Mouse (Mus musculus): ENCODE results near the gene Olfr957.

The Olfr957 gene

DNA sequence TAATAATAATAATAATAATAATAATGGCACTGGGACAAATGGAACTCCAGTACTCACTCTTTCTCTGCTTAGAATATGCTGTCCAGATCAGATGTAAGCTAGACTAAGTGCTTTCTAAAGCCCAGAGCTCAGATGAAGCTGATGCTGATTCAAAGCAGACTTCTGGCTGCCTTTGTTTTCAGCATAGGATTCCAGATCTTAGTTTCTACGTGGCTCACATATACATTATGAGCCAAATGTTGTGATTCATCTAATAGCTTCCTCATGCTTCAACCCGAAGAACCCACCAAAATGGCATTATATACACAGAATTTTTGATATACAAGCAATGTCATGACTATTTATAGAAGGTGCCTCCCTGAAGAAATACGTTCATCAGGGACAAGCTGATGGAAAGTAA lies at the start of gene Olfr957:
Olfr957 (minus strand) TSS at position 279 of the 400 bp plus-strand sequence.
- DNase-seq: no peak

DNA sequence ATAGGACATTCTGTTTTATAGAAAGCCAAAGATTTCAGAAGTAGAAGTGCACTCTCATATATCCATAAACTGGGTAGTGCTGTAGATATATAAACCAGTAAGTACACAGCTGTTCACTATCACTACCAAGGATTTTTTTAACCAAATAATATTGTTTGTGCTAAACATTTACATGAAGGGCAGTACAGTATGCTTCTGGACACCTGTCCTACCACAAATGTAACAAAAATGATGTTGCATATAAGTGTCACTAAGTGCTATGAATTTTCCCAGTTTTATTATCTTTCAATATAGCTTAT lies 42.7 kb upstream of the Olfr957 start:
- DNase-seq: no peak

DNA sequence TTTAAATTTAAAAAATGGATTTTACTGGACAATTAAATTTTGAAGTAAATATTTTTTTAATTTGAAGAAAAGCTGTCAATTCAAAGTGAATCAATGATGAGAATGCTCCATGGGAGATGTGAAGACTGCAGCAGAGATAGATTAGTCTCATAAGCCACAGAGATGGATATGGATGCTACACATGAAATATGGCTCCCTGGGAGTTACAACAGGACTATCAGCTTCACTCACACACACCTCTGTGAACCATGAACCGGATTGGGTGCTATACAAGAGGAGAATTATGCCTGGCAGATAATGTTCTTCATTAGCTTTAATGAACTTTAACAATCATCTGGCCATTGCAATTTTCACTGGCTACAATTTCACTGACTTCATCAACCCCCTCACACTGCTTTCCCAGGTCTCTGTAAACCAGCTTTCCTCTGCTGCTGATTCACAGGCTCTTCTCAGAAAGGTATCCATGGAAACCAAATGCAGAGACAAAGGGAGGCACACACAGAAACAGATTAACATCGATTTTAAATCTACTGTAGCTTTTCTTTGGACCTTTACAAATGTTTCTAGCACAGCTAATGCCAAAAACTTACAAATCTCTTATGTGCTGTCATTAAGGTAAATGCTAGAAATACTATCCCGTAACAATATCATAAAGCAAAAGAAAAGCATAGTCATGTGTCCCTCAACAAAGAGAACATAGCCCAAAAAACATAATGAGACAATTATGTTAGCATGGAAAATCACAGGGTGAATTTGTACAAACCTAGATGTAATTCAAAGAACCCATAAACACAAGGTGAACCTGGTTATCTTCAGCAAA lies 42.1 kb upstream of the Olfr957 start:
- no peak for DNase-seq

DNA sequence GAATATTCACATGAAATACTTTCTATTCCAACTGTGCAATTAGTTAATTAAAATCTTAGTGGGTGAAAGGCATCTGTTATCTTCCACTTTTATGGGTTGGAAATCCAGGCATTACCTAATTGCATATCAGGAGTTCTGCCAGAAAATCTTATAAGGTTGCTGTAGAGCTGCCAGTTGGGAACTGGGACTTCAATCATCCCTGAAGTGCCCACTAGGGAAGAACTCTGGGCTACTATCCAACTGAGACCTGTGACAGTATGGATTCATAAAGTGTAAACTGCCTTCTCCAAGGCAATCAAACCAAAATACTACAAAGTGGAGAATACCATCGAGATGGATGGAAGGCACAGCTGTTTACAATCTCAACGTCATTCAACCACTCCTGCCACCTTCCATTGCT lies 38.3 kb upstream of the Olfr957 start, which contains the start of gene Olfr958:
Olfr958 (minus strand) TSS at position 109 of the 400 bp plus-strand sequence.
- no peak for DNase-seq

DNA sequence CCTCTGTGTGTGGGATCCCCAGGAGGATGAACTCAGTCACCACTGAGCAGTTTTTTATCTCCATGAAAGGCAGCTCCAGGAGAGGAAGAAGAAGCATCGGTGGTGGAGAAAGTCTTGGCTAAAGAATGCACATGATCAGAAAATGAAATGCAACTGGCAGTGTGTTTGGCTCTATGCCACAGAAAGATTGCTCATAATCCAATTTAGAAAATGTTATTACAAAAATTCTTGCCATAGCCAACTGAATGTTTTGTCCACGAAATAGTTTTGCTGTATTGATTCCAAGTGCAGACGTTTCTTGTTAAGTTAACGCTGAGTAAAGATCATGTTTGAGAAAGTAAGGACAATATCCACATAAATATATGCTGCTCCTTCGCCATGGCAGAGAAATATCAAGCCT lies 35.2 kb upstream of the Olfr957 start:
- no peak for DNase-seq

DNA sequence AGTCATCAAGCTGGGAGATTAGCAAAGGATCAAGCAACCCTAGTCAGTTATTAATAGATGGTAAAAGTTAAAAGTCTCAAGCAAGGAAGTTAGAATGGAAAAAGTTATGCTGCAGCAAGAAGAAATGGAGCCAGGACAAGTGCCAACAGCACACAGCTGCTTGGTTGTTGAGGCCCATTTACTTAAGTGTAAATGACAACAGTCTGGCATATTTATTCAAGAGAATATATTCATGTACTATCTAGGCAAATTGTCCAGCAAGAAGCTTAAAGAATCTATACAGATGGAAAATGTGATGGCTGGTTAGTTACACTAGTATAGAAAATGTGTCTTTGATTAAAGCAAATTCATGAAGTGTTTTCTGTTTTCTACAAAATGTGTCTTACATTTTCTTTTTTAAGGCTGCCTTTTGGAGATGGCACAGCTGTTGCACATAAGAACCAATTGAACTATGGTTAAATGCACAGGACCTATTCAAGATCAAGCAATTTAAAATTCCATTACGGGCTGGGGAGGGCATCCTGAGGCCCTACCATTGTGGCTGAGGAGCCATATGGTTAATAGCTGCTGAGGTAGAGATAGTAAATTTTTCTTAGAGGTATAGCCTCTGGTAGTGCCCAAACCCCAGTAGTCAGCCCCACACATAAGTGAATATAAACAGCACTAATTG lies 8.1 kb upstream of the Olfr957 start:
- no peak for DNase-seq

DNA sequence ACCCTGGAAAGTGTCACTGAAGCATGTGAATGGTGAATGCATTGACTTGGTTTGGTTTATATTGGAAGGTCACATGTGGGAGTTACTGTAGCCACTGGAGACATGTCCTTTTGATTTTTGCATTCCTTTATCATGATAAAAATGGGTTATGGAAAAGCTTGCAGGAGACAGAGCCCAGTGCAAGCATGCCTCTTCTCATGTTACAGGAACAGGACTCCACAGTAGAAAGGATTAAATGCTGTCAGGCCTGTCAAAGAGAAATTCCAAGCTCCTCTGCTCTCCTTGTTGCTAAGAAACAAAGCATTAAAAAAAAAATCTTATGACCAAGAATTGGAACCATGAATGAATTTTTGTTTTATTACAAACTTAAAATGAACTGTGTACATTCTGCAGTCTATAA lies 3.0 kb upstream of the Olfr957 start:
- DNase-seq: no peak

DNA sequence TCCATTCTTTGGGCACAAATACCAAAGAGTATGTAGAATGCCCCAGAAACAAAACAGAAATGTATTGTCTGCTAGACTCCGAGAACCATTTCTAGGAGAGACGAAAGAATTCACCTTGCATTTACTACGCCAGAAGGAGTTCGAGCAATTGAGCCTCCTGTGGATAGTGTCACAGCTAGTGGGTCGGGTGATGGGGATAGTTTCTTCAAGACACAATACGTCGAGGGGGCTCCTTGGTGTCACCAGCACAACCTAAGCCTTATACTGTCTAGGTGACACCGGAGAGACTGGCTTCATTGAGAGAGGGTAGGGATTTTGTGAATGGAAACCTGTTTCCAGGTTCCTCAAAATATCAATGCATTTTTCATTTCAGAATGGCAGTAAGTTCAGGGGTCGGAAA lies 6.2 kb downstream of the Olfr957 start:
- no peak for DNase-seq

DNA sequence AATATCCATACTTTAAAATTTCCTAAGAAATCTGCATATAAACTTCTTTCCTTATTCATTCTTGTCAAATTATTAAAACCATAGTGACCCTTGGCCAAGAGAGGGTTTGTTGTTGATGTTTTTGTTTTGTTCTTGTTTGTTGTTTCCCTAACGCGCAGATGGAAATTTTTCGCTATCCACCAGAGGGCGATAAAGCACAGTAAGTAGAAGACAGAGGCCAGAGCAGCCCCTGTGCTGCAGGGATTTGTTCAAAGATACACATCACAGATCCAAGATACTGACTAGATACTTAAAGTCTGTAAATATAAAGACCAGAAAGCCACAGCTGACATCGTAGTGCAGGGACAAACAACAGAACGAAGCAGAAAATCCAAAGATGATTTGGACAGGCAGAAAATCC lies 6.6 kb downstream of the Olfr957 start:
- no peak for DNase-seq

DNA sequence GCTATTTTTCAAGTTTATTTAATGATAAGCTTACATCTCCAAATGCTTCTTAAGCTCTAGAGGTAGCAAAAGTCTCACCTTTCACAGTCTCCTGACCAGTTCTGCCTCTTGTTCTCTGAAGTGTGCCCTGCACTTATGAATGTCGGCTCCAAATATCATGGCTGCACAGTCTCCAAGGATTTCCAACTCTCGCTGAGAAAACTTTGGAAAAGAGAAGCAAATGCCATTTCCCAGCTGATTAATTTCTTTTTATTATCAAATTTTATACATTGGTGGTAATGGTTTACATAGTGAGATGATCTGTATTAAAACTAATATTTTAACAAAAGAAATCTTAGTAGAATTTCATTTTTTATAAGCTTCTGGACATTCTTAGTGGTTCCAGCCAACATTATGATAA lies 21.7 kb downstream of the Olfr957 start, which contains the start of gene Olfr44:
Olfr44 (minus strand) TSS at position 101 of the 400 bp plus-strand sequence.
- no peak for DNase-seq

DNA sequence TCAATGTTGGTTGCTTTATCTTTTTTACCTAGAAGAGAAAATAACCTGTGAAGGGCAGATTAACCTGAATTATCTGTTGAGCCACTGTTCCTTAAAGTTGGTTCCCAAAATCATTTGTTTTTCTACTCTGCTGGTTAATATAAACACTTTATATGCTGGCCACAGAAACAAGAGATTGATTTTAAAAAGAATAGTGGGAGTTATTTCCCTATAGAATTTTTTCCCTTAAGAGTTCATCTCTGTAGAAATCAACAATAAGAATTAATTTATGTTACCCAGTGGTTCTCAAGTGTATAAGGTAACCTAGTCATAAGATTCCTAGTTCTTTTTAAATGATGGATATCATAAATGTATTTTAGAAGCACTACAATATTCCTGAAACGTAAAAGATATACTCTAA lies 43.8 kb downstream of the Olfr957 start, which contains the start of gene Olfr955:
Olfr955 (minus strand) TSS at position 101 of the 400 bp plus-strand sequence.
- no peak for DNase-seq
